Mouse (Mus musculus): Measurements from ENCODE around the gene Col16a1. TPM values are rescaled to one million over a fixed set of nuclear protein-coding genes. Genes with fewer than 3 reads are reported as not detected.

The Col16a1 gene
- polyA plus RNA-seq, 1 experiment = 4.4 TPM

GRCm38 (mm10) chr4:130050056-130050824 is 2.6 kb downstream of the Col16a1 start:
- TF ChIP-seq POLR2A (IDR thresholded peaks at IDR 0.05; ENCODE audit: control insufficient read depth, extremely low read depth, insufficient read depth, low read length, poor library complexity) (no peak), CTCF (IDR thresholded peaks at IDR 0.05; ENCODE audit: borderline replicate concordance, control insufficient read depth, extremely low read depth, insufficient read depth, low read length, poor library complexity) (no peak)
- no peaks in the 10 kb centered on the region; the same call in 1 of the 2 replicates for H3K27me3 ChIP-seq (ENCODE audit: control insufficient read depth, insufficient read depth, low read length)
- H3K36me3 ChIP-seq (ENCODE audit: control insufficient read depth, insufficient read depth, low read length) = no peaks in the 10 kb centered on the region
- WGBS = 91% methylated on average over 8 of the region's 8 CpGs
- H3K4me3 ChIP-seq (ENCODE audit: control insufficient read depth, insufficient read depth, low read length) = no peak overlapping the region
- no peak overlapping the region for H3K27ac ChIP-seq (ENCODE audit: control insufficient read depth, insufficient read depth, low read length)
- no peak for DNase-seq
- H3K4me1 ChIP-seq (replicated peaks; ENCODE audit: control insufficient read depth, insufficient read depth, low read length) = peaks cover 11% of the 10 kb centered on the region

GRCm38 (mm10) chr4:130052283-130052682 is 4.6 kb downstream of the Col16a1 start:
- H3K36me3 ChIP-seq (ENCODE audit: control insufficient read depth, insufficient read depth, low read length) = no peaks in the 10 kb centered on the region
- no peak for DNase-seq
- H3K4me1 ChIP-seq (replicated peaks; ENCODE audit: control insufficient read depth, insufficient read depth, low read length) = no peaks in the 10 kb centered on the region
- no peak for TF ChIP-seq CTCF (IDR thresholded peaks at IDR 0.05; ENCODE audit: borderline replicate concordance, control insufficient read depth, extremely low read depth, insufficient read depth, low read length, poor library complexity)
- TF ChIP-seq POLR2A (IDR thresholded peaks at IDR 0.05; ENCODE audit: control insufficient read depth, extremely low read depth, insufficient read depth, low read length, poor library complexity) = no peak
- H3K27ac ChIP-seq (ENCODE audit: control insufficient read depth, insufficient read depth, low read length) = no peak overlapping the region
- WGBS = 98% methylated on average over 3 of the region's 3 CpGs
- H3K4me3 ChIP-seq (ENCODE audit: control insufficient read depth, insufficient read depth, low read length) = no peak overlapping the region
- no peaks in the 10 kb centered on the region; the same call in 1 of the 2 replicates for H3K27me3 ChIP-seq (ENCODE audit: control insufficient read depth, insufficient read depth, low read length)

GRCm38 (mm10) chr4:130053111-130053510 is 5.5 kb downstream of the Col16a1 start:
- Histone ChIP-seq H3K4me3 (ENCODE audit: control insufficient read depth, insufficient read depth, low read length) (no peak overlapping the region), H3K27ac (ENCODE audit: control insufficient read depth, insufficient read depth, low read length) (no peak overlapping the region), H3K27me3 (ENCODE audit: control insufficient read depth, insufficient read depth, low read length) (no peaks in the 10 kb centered on the region), H3K4me1 (replicated peaks; ENCODE audit: control insufficient read depth, insufficient read depth, low read length) (no peaks in the 10 kb centered on the region), H3K36me3 (ENCODE audit: control insufficient read depth, insufficient read depth, low read length) (no peaks in the 10 kb centered on the region)
- no peak for DNase-seq
- 97% methylated on average over 9 of the region's 9 CpGs for WGBS
- TF ChIP-seq POLR2A (IDR thresholded peaks at IDR 0.05; ENCODE audit: control insufficient read depth, extremely low read depth, insufficient read depth, low read length, poor library complexity) (no peak), CTCF (IDR thresholded peaks at IDR 0.05; ENCODE audit: borderline replicate concordance, control insufficient read depth, extremely low read depth, insufficient read depth, low read length, poor library complexity) (no peak)

- no peaks in the 10 kb centered on the region for H3K27me3 ChIP-seq (ENCODE audit: control insufficient read depth, insufficient read depth, low read length)
- no peaks in the 10 kb centered on the region for H3K4me1 ChIP-seq (replicated peaks; ENCODE audit: control insufficient read depth, insufficient read depth, low read length)
- TF ChIP-seq CTCF (IDR thresholded peaks at IDR 0.05; ENCODE audit: borderline replicate concordance, control insufficient read depth, extremely low read depth, insufficient read depth, low read length, poor library complexity) (no peak), POLR2A (IDR thresholded peaks at IDR 0.05; ENCODE audit: control insufficient read depth, extremely low read depth, insufficient read depth, low read length, poor library complexity) (no peak)
- DNase-seq = no peak
- no peak overlapping the region for H3K4me3 ChIP-seq (ENCODE audit: control insufficient read depth, insufficient read depth, low read length)
- WGBS = 75% methylated on average over 1 of the region's 1 CpGs
- H3K36me3 ChIP-seq (ENCODE audit: control insufficient read depth, insufficient read depth, low read length) = no peaks in the 10 kb centered on the region
- no peak overlapping the region for H3K27ac ChIP-seq (ENCODE audit: control insufficient read depth, insufficient read depth, low read length)
Measured at GRCm38 (mm10) chr4:130054727-130055126, 7.1 kb downstream of the Col16a1 start.

- Histone ChIP-seq H3K4me1 (replicated peaks; ENCODE audit: control insufficient read depth, insufficient read depth, low read length) (no peaks in the 10 kb centered on the region), H3K4me3 (ENCODE audit: control insufficient read depth, insufficient read depth, low read length) (no peak overlapping the region), H3K27me3 (ENCODE audit: control insufficient read depth, insufficient read depth, low read length) (no peaks in the 10 kb centered on the region), H3K27ac (ENCODE audit: control insufficient read depth, insufficient read depth, low read length) (no peak overlapping the region), H3K36me3 (ENCODE audit: control insufficient read depth, insufficient read depth, low read length) (no peaks in the 10 kb centered on the region)
- no peak for DNase-seq
- 97% methylated on average over 14 of the region's 14 CpGs for WGBS
- TF ChIP-seq CTCF (IDR thresholded peaks at IDR 0.05; ENCODE audit: borderline replicate concordance, control insufficient read depth, extremely low read depth, insufficient read depth, low read length, poor library complexity) = no peak
Measured at GRCm38 (mm10) chr4:130055160-130056010, 7.7 kb downstream of the Col16a1 start.

GRCm38 (mm10) chr4:130056011-130056322 is 8.3 kb downstream of the Col16a1 start:
- no peak for DNase-seq
- Histone ChIP-seq H3K36me3 (ENCODE audit: control insufficient read depth, insufficient read depth, low read length) (no peaks in the 10 kb centered on the region), H3K27me3 (ENCODE audit: control insufficient read depth, insufficient read depth, low read length) (no peaks in the 10 kb centered on the region), H3K4me3 (ENCODE audit: control insufficient read depth, insufficient read depth, low read length) (no peak overlapping the region), H3K4me1 (replicated peaks; ENCODE audit: control insufficient read depth, insufficient read depth, low read length) (no peaks in the 10 kb centered on the region), H3K27ac (ENCODE audit: control insufficient read depth, insufficient read depth, low read length) (no peak overlapping the region)
- WGBS = 90% methylated on average over 3 of the region's 3 CpGs
- TF ChIP-seq POLR2A (IDR thresholded peaks at IDR 0.05; ENCODE audit: control insufficient read depth, extremely low read depth, insufficient read depth, low read length, poor library complexity) (no peak), CTCF (IDR thresholded peaks at IDR 0.05; ENCODE audit: borderline replicate concordance, control insufficient read depth, extremely low read depth, insufficient read depth, low read length, poor library complexity) (no peak)

Measured in thymus, adult 2 months (tissue).